Mouse (Mus musculus) kidney, adult 9 months (tissue): ENCODE measurements around the gene Ssxb9.
"Not testable (repeated sequence)": the region's sequence is repeated elsewhere in the genome, so short reads cannot be mapped to it uniquely, and the experiment has no call there.

Source experiments
- DNase-seq: peaks from one replicate; pipeline ENCODE4 v3.0.0; 2022

Gene Ssxb9

DNA sequence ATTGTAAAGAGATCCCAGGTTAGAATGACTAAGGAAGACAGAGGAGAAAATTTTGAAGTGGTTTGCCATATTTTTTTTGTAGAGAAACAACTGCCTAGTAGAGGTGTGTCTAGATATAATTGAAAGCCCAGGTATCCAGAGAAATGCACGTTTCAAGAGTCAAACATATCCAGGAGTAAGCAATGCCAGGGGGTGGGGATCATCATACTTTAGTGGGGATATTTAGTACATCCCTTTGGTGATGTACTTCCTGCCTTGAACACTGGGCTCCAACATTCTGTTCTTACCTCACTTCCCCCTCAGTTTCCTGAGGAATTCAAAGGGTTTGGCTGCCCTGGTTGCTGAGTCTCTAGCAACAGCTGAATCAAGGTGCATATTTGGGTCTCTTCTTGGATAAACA lies at the start of gene Ssxb9:
Gene Ssxb9 (plus strand): TSS at position 301 of the 400 bp plus-strand sequence.
- not testable (repeated sequence) for DNase-seq

DNA sequence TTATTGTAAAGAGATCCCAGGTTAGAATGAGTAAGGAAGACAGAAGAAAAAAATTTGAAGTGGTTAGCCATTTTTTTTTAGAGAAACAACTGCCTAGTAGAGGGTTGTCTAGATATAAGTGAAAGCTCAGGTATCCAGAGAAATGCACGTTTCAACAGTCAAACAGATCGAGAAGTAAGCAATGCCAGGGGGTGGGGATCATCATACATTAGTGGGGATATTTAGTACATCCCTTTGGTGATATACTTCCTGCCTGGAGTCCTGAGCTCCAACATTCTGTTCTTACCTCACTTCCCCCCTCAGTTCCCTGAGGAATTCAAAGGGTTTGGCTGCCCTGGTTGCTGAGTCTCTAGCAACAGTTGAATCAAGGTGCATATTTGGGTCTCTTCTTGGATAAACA lies 39.7 kb upstream of the Ssxb9 start, which contains the start of gene Ssxb10:
Gene Ssxb10 (plus strand): TSS at position 301 of the 400 bp plus-strand sequence.
- DNase-seq = no peak

GRCm38 (mm10) chrX:8413005-8413404 lies 46.2 kb downstream of the Ssxb9 start, which contains the start of gene Ssxb1:
Ssxb1 (plus strand) TSS chrX:8413305.
- not testable (repeated sequence) for DNase-seq
